Mouse (Mus musculus) limb, embryonic 14.5 days (tissue): Measurements from ENCODE around the gene Dusp22. TPM values are rescaled to one million over a fixed set of nuclear protein-coding genes. Genes with fewer than 3 reads are reported as not detected.

ENCODE experiments used
- ATAC-seq: fragments of 200-750 bp; cut with Nextera tagmentation; 2 replicates; pipeline ENCODE4 v1.8.0; 2017; ENCODE audit warnings: low read depth, moderate number of reproducible peaks, moderate TSS enrichment; ENCODE audit not compliant: low FRiP score
- DNase-seq: peaks from one replicate; pipeline ENCODE4 v3.0.0-alpha.2; 2015; ENCODE audit warnings: low spot score
- H3K27ac ChIP-seq: fragments of 300-500 bp; sonication (generic); replicated peaks from 2 replicates; pipeline ENCODE4 v1.5.1; 2014; ENCODE audit warnings: low read depth, mild to moderate bottlenecking, low read length, moderate library complexity, mixed read lengths
- H3K27me3 ChIP-seq: fragments of 300-500 bp; sonication (generic); 2 replicates; pipeline ENCODE4 v1.6.1; 2014; ENCODE audit warnings: low read length, mixed read lengths; ENCODE audit not compliant: control insufficient read depth, insufficient read depth
- H3K36me3 ChIP-seq: fragments of 300-500 bp; sonication (generic); 2 replicates; pipeline ENCODE4 v1.6.1; 2014; ENCODE audit warnings: mild to moderate bottlenecking, low read length, moderate library complexity, mixed read lengths; ENCODE audit not compliant: control insufficient read depth, insufficient read depth
- H3K4me1 ChIP-seq: fragments of 300-500 bp; sonication (generic); 2 replicates; pipeline ENCODE4 v1.6.1; 2014; ENCODE audit warnings: antibody characterized with exemption, low read length, mixed read lengths; ENCODE audit not compliant: control insufficient read depth, insufficient read depth
- H3K4me2 ChIP-seq: fragments of 300-500 bp; sonication (generic); replicated peaks from 2 replicates; pipeline ENCODE4 v1.6.1; 2014; ENCODE audit warnings: low read depth, mild to moderate bottlenecking, low read length, moderate library complexity; ENCODE audit not compliant: severe bottlenecking
- H3K4me3 ChIP-seq: fragments of 300-500 bp; sonication (generic); replicated peaks from 2 replicates; pipeline ENCODE4 v1.5.1; 2014; ENCODE audit warnings: low read length
- H3K9ac ChIP-seq: fragments of 300-500 bp; sonication (generic); 2 replicates; pipeline ENCODE4 v1.6.1; 2014; ENCODE audit warnings: mild to moderate bottlenecking, low read depth, low read length, moderate library complexity; ENCODE audit not compliant: severe bottlenecking
- H3K9me3 ChIP-seq: fragments of 300-500 bp; sonication (generic); 2 replicates; pipeline ENCODE4 v1.6.1; 2016; ENCODE audit warnings: low read length; ENCODE audit not compliant: control insufficient read depth
- POLR2A ChIP-seq: fragments of 200-500 bp; IDR thresholded peaks from 2 replicates; pipeline ENCODE4 v1.8.0; 2012; ENCODE audit warnings: inconsistent platforms, mild to moderate bottlenecking, moderate library complexity, borderline replicate concordance; ENCODE audit not compliant: insufficient read depth, insufficient read length; ENCODE audit errors: extremely low read depth
- WGBS: fragments of 180-500 bp; shearing (Covaris S2); extraction: QIAGEN DNeasy Blood & Tissue Kit; methylation state at CpG from one replicate; pipeline ENCODE4 v1.1.7; 2014; 5-methylcytosine and 5-hydroxymethylcytosine counted together
- polyA plus RNA-seq, 2 experiments: library from polyadenylated mRNA; depleted of rRNA in 1 of 2; stranded (reverse) in 1 of 2; unstranded in 1 of 2; fragments of >200 nt; fragmentation: Nextera tagmentation in 1 of 2; extraction: Ambion mirVana in 1 of 2; gene quantifications; 2 replicates each; pipeline versions ENCODE4 v1.2.1 to v1.2.3; 2012 to 2014

Gene Dusp22
- polyA plus RNA-seq, 2 experiments = 28.5 to 40.3 TPM

- no peaks in the 10 kb centered on the region for H3K4me1 ChIP-seq
- no peaks in the 10 kb centered on the region for H3K36me3 ChIP-seq
- no peak overlapping the region for H3K4me3 ChIP-seq
- no peak overlapping the region for H3K9ac ChIP-seq
- no peak overlapping the region for H3K4me2 ChIP-seq
- no peak for TF ChIP-seq POLR2A
- no peak for DNase-seq
- ATAC-seq = no peak
- no peak overlapping the region for H3K27ac ChIP-seq
- H3K9me3 ChIP-seq = no peaks in the 10 kb centered on the region
- no peaks in the 10 kb centered on the region for H3K27me3 ChIP-seq
Measured at GRCm38 (mm10) chr13:30648461-30648860, 11.3 kb upstream of the Dusp22 start.

DNA sequence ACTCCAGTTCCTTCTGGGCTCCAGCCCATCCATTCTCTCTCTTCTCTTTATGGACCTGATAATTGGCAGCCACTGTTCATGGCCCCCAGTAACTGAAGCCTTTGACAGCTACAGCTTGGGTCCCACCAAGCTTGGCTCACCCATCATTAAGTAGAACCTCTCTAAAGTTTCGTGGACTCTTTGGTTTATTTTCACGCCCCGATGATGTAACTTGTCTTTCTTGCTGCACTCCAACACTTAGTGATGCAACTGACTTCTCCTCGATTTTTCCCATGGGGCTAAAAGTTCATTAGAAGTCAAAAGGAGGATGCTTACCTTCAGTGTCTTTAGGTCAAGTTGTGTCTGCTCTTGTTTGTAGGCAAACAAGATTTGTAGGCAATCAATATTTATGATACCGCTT is 10.6 kb upstream of the Dusp22 start:
- no peak overlapping the region for H3K27ac ChIP-seq
- DNase-seq (no peak), ATAC-seq (no peak)
- WGBS = 92% methylated on average over 5 of the region's 5 CpGs
- H3K4me1 ChIP-seq = no peaks in the 10 kb centered on the region
- TF ChIP-seq POLR2A = no peak
- no peak overlapping the region for H3K4me3 ChIP-seq
- no peak overlapping the region for H3K4me2 ChIP-seq
- H3K36me3 ChIP-seq = no peaks in the 10 kb centered on the region
- no peak overlapping the region for H3K9ac ChIP-seq
- no peaks in the 10 kb centered on the region for H3K9me3 ChIP-seq
- no peaks in the 10 kb centered on the region for H3K27me3 ChIP-seq

DNA sequence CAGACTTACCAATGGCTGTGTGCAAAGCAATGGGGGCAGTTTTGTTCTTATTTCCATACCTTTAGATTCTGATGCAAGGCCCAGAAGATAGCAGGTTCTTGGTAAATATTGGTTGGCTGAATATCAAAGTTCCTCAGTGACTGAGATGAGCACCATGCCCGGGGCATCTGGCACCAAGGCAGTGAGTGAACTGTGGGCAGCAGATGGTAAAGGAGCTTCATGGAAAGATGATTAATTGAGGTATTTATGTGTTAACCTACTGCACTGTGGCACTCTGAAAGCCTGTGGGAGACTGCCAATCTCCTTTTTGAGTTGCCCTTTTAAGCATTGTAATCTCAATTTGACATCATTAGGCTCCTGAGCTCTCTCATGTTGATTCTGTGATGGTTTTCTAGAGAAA is 9.1 kb upstream of the Dusp22 start:
- H3K9ac ChIP-seq = no peak overlapping the region
- ATAC-seq = no peak
- no peaks in the 10 kb centered on the region for H3K4me1 ChIP-seq
- no peaks in the 10 kb centered on the region for H3K27me3 ChIP-seq
- no peak overlapping the region for H3K4me2 ChIP-seq
- no peak for DNase-seq
- no peak overlapping the region for H3K27ac ChIP-seq
- no peaks in the 10 kb centered on the region for H3K9me3 ChIP-seq
- no peaks in the 10 kb centered on the region for H3K36me3 ChIP-seq
- WGBS = 85% methylated on average over 1 of the region's 1 CpGs
- no peak for TF ChIP-seq POLR2A
- no peak overlapping the region for H3K4me3 ChIP-seq

- Histone ChIP-seq H3K36me3 (no peaks in the 10 kb centered on the region), H3K9ac (no peak overlapping the region), H3K4me1 (no peaks in the 10 kb centered on the region), H3K27me3 (no peaks in the 10 kb centered on the region), H3K4me2 (no peak overlapping the region), H3K27ac (no peak overlapping the region), H3K4me3 (no peak overlapping the region), H3K9me3 (no peaks in the 10 kb centered on the region)
- no peak for TF ChIP-seq POLR2A
- 28% methylated on average over 4 of the region's 4 CpGs for WGBS
- ATAC-seq (no peak), DNase-seq (peak; percentile 19)
Measured at GRCm38 (mm10) chr13:30653051-30653450, 6.7 kb upstream of the Dusp22 start.

- Histone ChIP-seq H3K27ac (no peak overlapping the region), H3K4me1 (no peaks in the 10 kb centered on the region), H3K4me2 (no peak overlapping the region), H3K36me3 (no peaks in the 10 kb centered on the region), H3K4me3 (no peak overlapping the region), H3K9me3 (no peaks in the 10 kb centered on the region), H3K9ac (no peak overlapping the region), H3K27me3 (no peaks in the 10 kb centered on the region)
- WGBS = 78% methylated on average over 5 of the region's 5 CpGs
- no peak for ATAC-seq
- no peak for DNase-seq
- TF ChIP-seq POLR2A = no peak
Measured at GRCm38 (mm10) chr13:30654463-30654862, 5.3 kb upstream of the Dusp22 start.

DNA sequence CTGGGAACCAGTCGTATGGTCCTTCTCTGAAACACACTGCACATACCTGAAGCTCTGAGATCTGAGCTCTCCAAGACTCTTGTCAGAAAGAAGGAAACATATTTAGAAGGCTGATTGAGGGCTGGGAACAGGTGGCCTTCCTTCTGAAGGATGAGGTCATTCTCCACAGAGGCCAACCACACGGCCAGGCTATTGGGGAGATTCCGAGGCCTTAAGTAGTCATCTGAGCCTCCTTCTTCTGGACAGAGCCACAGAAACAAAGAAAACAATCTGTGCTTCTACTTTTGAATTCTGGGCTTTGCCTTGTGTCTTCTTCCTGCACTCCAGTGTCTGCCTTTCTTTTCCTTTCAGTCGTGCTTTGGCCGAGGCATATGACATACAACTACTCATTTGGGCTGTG is 2.9 kb upstream of the Dusp22 start:
- no peak overlapping the region for H3K9ac ChIP-seq
- H3K27ac ChIP-seq = no peak overlapping the region
- ATAC-seq (no peak), DNase-seq (no peak)
- H3K4me3 ChIP-seq = no peak overlapping the region
- H3K9me3 ChIP-seq = no peaks in the 10 kb centered on the region
- TF ChIP-seq POLR2A = no peak
- no peaks in the 10 kb centered on the region; the same call in 1 of the 2 replicates for H3K4me1 ChIP-seq
- H3K36me3 ChIP-seq = no peaks in the 10 kb centered on the region
- WGBS = 60% methylated on average over 5 of the region's 5 CpGs
- no peak overlapping the region for H3K4me2 ChIP-seq
- no peaks in the 10 kb centered on the region for H3K27me3 ChIP-seq
